Mouse (Mus musculus): Measurements from ENCODE around the gene Larp7. TPM values are rescaled to one million over a fixed set of nuclear protein-coding genes. Genes with fewer than 3 reads are reported as not detected.

Larp7 gene
- polyA plus RNA-seq, 1 experiment from 2014 or later = 87.0 TPM

DNA sequence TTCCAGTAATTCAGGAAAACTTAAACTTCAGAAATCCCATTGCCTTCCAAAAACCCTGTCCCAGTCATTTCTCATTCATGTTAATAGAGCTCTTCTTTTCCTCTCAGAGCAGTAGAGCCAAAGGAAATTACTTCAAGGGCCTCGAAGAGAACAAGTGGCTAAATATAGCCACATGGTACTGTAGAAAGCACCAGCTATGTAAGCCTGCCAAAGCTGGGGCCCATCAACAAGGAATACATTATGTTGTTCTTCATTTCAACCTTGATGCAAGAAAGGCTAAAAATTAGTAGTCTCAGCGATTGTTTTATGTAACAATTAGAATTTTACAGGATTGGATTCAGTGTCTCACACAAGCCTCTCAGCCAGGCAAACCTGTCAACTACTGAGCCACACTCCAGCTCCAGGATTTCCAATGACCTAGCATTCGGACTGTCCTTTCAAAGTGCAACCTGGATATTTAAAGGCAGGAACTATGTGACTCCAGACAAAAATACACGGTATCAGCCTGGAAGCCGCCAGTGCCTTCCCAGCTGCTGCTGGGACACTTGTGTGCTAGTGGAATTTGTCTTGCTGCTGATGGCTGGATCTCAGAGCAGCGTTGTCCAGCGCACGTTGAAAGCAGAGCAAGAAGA lies 27.8 kb downstream of the Larp7 start:
- Histone ChIP-seq H3K36me3 (ENCODE audit: control insufficient read depth, insufficient read depth, low read length) (no peaks in the 10 kb centered on the region), H3K27ac (ENCODE audit: low read depth, low read length) (no peak overlapping the region), H3K4me1 (replicated peaks; ENCODE audit: control insufficient read depth, insufficient read depth, low read length) (no peaks in the 10 kb centered on the region), H3K4me2 (ENCODE audit: low read depth, low read length, severe bottlenecking) (no peak overlapping the region), H3K9ac (ENCODE audit: low read length) (no peak overlapping the region), H3K27me3 (ENCODE audit: control insufficient read depth, insufficient read depth, low read length) (no peaks in the 10 kb centered on the region), H3K9me3 (ENCODE audit: control insufficient read depth, low read length) (no peaks in the 10 kb centered on the region), H3K4me3 (ENCODE audit: low read depth, low read length) (no peak overlapping the region)
- DNase-seq (ENCODE audit: low spot score) = no peak
- ATAC-seq (replicated peaks; ENCODE audit: low FRiP score) = no peak
- WGBS = 88% methylated on average over 8 of the region's 8 CpGs

GRCm38 (mm10) chr3:127521156-127521555 lies 32.0 kb downstream of the Larp7 start:
- no peaks in the 10 kb centered on the region for H3K4me1 ChIP-seq (replicated peaks; ENCODE audit: control insufficient read depth, insufficient read depth, low read length)
- no peak overlapping the region for H3K27ac ChIP-seq (ENCODE audit: low read depth, low read length)
- no peak overlapping the region for H3K9ac ChIP-seq (ENCODE audit: low read length)
- no peak for DNase-seq (ENCODE audit: low spot score)
- no peaks in the 10 kb centered on the region for H3K36me3 ChIP-seq (ENCODE audit: control insufficient read depth, insufficient read depth, low read length)
- WGBS = 88% methylated on average over 10 of the region's 10 CpGs
- H3K9me3 ChIP-seq (ENCODE audit: control insufficient read depth, low read length) = no peaks in the 10 kb centered on the region
- ATAC-seq (replicated peaks; ENCODE audit: low FRiP score) = no peak
- H3K27me3 ChIP-seq (ENCODE audit: control insufficient read depth, insufficient read depth, low read length) = no peaks in the 10 kb centered on the region
- H3K4me3 ChIP-seq (ENCODE audit: low read depth, low read length) = no peak overlapping the region
- H3K4me2 ChIP-seq (ENCODE audit: low read depth, low read length, severe bottlenecking) = no peak overlapping the region

DNA sequence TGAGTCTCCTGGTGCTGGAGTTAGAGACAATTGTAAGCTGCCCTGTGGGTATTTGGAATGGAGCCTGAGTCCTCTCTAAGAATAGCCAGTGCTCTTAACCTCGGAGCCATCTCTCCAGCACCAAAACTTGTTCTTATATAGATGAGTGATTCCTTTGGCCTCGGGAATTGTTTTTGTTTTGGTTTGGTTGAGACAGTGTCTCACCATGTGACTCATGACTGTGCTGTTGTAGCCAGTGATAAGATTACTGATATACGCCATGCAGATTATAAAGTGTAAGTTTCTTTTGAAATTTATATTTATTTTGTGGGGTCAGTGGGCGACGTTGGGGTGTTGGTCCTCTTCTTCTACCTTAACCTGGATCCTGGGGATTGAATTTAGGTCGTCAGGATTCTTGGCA lies 32.8 kb downstream of the Larp7 start:
- H3K36me3 ChIP-seq (ENCODE audit: control insufficient read depth, insufficient read depth, low read length) = no peaks in the 10 kb centered on the region
- ATAC-seq (replicated peaks; ENCODE audit: low FRiP score) = no peak
- no peak overlapping the region for H3K4me2 ChIP-seq (ENCODE audit: low read depth, low read length, severe bottlenecking)
- H3K4me1 ChIP-seq (replicated peaks; ENCODE audit: control insufficient read depth, insufficient read depth, low read length) = no peaks in the 10 kb centered on the region
- H3K9me3 ChIP-seq (ENCODE audit: control insufficient read depth, low read length) = no peaks in the 10 kb centered on the region
- no peak for DNase-seq (ENCODE audit: low spot score)
- WGBS = 88% methylated on average over 6 of the region's 6 CpGs
- no peak overlapping the region for H3K27ac ChIP-seq (ENCODE audit: low read depth, low read length)
- no peak overlapping the region for H3K9ac ChIP-seq (ENCODE audit: low read length)
- no peak overlapping the region for H3K4me3 ChIP-seq (ENCODE audit: low read depth, low read length)
- H3K27me3 ChIP-seq (ENCODE audit: control insufficient read depth, insufficient read depth, low read length) = no peaks in the 10 kb centered on the region

- Histone ChIP-seq H3K4me2 (ENCODE audit: low read depth, low read length, severe bottlenecking) (no peak overlapping the region), H3K36me3 (ENCODE audit: control insufficient read depth, insufficient read depth, low read length) (no peaks in the 10 kb centered on the region), H3K27me3 (ENCODE audit: control insufficient read depth, insufficient read depth, low read length) (no peaks in the 10 kb centered on the region), H3K9ac (ENCODE audit: low read length) (no peak overlapping the region), H3K27ac (ENCODE audit: low read depth, low read length) (no peak overlapping the region), H3K4me1 (replicated peaks; ENCODE audit: control insufficient read depth, insufficient read depth, low read length) (no peaks in the 10 kb centered on the region), H3K4me3 (ENCODE audit: low read depth, low read length) (no peak overlapping the region), H3K9me3 (ENCODE audit: control insufficient read depth, low read length) (no peaks in the 10 kb centered on the region)
- ATAC-seq (replicated peaks; ENCODE audit: low FRiP score) = no peak
- WGBS = 91% methylated on average over 1 of the region's 1 CpGs
- DNase-seq (ENCODE audit: low spot score) = no peak
These were observed 37.9 kb downstream of the Larp7 start for GRCm38 (mm10) chr3:127515251-127515650.

DNA sequence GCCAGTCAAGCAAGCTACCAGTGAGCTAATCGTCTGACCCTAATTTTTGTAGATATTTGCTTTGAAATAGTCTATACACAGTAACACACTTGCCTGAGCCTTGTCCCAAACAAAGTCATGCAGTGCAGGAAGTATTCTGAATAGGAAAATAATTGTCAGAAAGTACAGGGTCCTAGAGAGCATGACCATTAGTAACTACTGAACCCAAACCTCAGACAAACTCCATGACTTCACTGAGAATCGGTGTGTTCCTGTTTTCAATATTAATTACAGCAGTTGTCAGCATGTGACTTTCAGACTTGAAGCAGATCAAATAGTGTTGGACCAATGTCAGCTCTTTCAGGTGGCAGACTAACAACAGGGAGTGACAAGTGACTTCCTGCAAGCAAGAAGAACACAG lies 39.5 kb downstream of the Larp7 start:
- WGBS = 92% methylated on average over 2 of the region's 2 CpGs
- no peak overlapping the region for H3K4me2 ChIP-seq (ENCODE audit: low read depth, low read length, severe bottlenecking)
- ATAC-seq (replicated peaks; ENCODE audit: low FRiP score) = no peak
- H3K27ac ChIP-seq (ENCODE audit: low read depth, low read length) = no peak overlapping the region
- no peak for DNase-seq (ENCODE audit: low spot score)
- H3K36me3 ChIP-seq (ENCODE audit: control insufficient read depth, insufficient read depth, low read length) = no peaks in the 10 kb centered on the region
- no peak overlapping the region for H3K4me3 ChIP-seq (ENCODE audit: low read depth, low read length)
- H3K4me1 ChIP-seq (replicated peaks; ENCODE audit: control insufficient read depth, insufficient read depth, low read length) = no peaks in the 10 kb centered on the region
- no peaks in the 10 kb centered on the region for H3K9me3 ChIP-seq (ENCODE audit: control insufficient read depth, low read length)
- no peak overlapping the region for H3K9ac ChIP-seq (ENCODE audit: low read length)
- no peaks in the 10 kb centered on the region for H3K27me3 ChIP-seq (ENCODE audit: control insufficient read depth, insufficient read depth, low read length)

- Histone ChIP-seq H3K4me2 (ENCODE audit: low read depth, low read length, severe bottlenecking) (no peak overlapping the region), H3K9me3 (ENCODE audit: control insufficient read depth, low read length) (no peaks in the 10 kb centered on the region), H3K36me3 (ENCODE audit: control insufficient read depth, insufficient read depth, low read length) (no peaks in the 10 kb centered on the region), H3K27me3 (ENCODE audit: control insufficient read depth, insufficient read depth, low read length) (no peaks in the 10 kb centered on the region), H3K4me3 (ENCODE audit: low read depth, low read length) (no peak overlapping the region), H3K4me1 (replicated peaks; ENCODE audit: control insufficient read depth, insufficient read depth, low read length) (no peaks in the 10 kb centered on the region), H3K9ac (ENCODE audit: low read length) (no peak overlapping the region), H3K27ac (ENCODE audit: low read depth, low read length) (no peak overlapping the region)
- ATAC-seq (replicated peaks; ENCODE audit: low FRiP score) (no peak), DNase-seq (ENCODE audit: low spot score) (no peak)
- WGBS = 76% methylated on average over 15 of the region's 15 CpGs
These were observed 40.3 kb downstream of the Larp7 start for GRCm38 (mm10) chr3:127512794-127513335.

DNA sequence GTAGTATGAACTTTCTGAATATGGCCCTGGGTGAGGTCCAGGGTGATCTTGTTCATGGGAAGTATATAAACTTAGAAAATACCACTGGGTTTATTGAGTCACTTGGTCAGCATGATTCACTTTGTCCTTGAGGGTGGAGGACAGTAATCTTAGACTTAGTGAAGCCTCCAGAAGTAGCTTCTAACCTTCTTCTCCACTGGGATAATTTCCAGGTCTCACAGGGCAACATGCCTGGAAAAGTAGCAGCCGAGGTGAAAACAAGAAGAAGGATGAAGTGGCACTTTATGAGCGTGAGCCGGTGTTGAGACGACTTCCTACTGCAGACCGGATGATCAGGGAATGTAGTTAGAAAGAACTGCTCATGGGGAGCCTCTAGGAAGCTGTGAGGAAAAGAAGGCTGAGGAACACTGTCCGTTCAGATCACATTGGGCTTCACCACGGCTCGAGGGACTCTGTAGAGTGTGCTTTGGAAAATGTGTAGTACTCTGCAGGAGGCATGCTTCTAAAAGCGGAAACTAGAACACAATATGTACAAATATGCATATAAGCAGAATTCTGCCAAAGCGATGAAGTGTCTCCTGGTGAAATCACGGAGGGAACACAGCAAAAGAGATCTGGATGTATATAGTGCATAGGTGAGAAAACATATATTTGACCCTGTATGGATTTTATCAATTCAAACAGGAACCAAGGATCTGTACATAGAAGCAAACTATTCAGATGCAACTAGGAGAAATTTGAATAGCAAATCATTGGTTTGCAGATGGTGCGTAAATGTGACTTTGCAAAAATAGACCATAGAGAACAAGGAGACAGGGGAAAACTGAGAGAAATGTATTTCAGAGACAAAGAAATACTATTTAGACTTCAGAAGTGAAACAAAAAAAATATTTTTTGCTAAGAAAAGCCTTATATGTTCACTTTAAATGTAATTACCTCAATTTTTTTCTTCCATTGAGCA lies 41.1 kb downstream of the Larp7 start:
- ATAC-seq (replicated peaks; ENCODE audit: low FRiP score) = no peak
- Histone ChIP-seq H3K4me1 (replicated peaks; ENCODE audit: control insufficient read depth, insufficient read depth, low read length) (no peaks in the 10 kb centered on the region), H3K9me3 (ENCODE audit: control insufficient read depth, low read length) (no peaks in the 10 kb centered on the region)

DNA sequence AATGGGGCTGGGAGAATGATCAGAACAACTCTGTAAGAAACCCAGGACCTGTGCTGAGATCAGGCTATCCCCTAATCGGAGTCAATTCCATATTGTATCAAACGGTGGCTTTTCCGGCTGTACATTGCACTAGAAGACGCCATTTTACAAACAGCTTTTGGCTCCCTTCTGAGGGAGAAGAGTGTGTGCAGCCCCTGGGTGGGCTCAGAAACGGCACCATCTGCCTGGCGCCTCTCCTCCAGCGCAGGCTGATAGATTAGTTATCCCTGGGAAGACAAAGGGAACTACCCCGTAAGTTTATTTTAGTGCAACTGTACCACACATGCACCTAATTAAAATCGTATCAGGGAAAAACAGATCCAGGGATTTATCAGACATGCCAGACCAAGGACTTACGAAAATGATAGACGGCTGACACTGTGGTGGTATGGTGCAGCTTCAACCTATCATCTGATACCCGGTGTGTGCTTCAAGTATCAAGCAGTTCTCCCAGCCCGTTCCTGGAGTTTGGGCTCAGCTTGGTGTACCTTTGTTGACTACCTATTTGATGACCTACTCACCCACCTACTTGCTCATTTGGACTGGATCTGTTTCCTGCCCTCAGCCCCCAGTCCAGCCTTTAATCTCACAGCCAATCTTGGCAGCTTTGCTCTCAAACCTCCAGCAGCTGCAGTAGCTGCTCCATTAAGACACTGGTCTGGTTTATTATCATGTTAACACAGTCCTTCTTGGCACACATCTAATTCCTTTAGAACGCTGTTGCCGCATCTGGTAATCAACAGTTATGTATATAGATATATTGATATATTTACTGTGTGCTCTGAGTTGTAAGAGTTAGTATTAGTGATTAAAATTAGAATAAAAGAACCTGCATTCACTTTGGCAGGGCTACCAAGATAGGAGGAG lies 45.0 kb downstream of the Larp7 start:
- Histone ChIP-seq H3K9me3 (ENCODE audit: control insufficient read depth, low read length) (no peaks in the 10 kb centered on the region), H3K4me3 (ENCODE audit: low read depth, low read length) (no peak overlapping the region), H3K36me3 (ENCODE audit: control insufficient read depth, insufficient read depth, low read length) (no peaks in the 10 kb centered on the region), H3K9ac (ENCODE audit: low read length) (no peak overlapping the region), H3K27ac (ENCODE audit: low read depth, low read length) (no peak overlapping the region), H3K27me3 (ENCODE audit: control insufficient read depth, insufficient read depth, low read length) (no peaks in the 10 kb centered on the region), H3K4me1 (replicated peaks; ENCODE audit: control insufficient read depth, insufficient read depth, low read length) (no peaks in the 10 kb centered on the region), H3K4me2 (ENCODE audit: low read depth, low read length, severe bottlenecking) (no peak overlapping the region)
- ATAC-seq (replicated peaks; ENCODE audit: low FRiP score) = no peak
- DNase-seq (ENCODE audit: low spot score) = no peak
- 86% methylated on average over 15 of the region's 15 CpGs for WGBS

More for the DNA sequence above, 41.1 kb downstream of the Larp7 start:
- Histone ChIP-seq H3K4me2 (ENCODE audit: low read depth, low read length, severe bottlenecking) (no peak overlapping the region), H3K9ac (ENCODE audit: low read length) (no peak overlapping the region), H3K27me3 (ENCODE audit: control insufficient read depth, insufficient read depth, low read length) (no peaks in the 10 kb centered on the region), H3K36me3 (ENCODE audit: control insufficient read depth, insufficient read depth, low read length) (no peaks in the 10 kb centered on the region), H3K27ac (ENCODE audit: low read depth, low read length) (no peak overlapping the region), H3K4me3 (ENCODE audit: low read depth, low read length) (no peak overlapping the region)
- no peak for DNase-seq (ENCODE audit: low spot score)
- 85% methylated on average over 12 of the region's 12 CpGs for WGBS

All from forebrain, embryonic 11.5 days (tissue).